Mouse (Mus musculus) MN1 (cell line): ENCODE data around the gene Gm19668.
"Not testable (repeated sequence)": the region's sequence is repeated elsewhere in the genome, so short reads cannot be mapped to it uniquely, and the experiment has no call there.

Experiments used
- DNase-seq: peaks from one replicate; pipeline ENCODE4 v3.0.0-alpha.2; 2016; ENCODE audit warnings: low spot score

Gm19668 gene

DNA sequence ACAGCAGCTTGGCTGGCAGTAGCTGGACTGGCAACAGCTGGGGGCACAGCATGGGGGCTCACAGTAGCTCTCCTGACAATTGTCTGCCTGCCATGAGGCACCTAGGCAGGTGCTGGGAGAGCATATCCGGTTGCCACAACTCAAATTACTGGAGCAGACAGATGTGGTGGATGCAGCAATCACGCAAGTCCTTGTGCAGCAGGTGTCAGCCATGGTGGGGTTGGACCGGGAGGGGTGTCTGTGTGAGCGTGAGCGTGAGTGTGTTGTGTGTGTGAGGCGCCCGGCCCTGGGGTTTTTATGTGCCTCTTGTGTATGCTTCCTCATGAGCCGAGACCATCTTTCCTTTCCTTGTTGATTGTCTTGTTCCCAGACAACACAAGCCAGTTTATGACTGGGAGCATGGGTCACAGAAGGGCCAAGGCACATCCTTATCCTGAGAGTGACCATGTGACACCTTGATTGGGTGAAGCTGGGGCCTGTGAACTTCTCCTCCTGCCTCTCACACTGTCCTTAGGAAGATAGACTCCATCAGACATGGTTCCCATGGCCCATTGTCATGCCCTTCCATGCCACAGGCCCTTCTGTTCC, at the start of gene Gm19668:
Gene Gm19668 (minus strand): TSS at position 213 of the 588 bp plus-strand sequence.
- DNase-seq = no peak

DNA sequence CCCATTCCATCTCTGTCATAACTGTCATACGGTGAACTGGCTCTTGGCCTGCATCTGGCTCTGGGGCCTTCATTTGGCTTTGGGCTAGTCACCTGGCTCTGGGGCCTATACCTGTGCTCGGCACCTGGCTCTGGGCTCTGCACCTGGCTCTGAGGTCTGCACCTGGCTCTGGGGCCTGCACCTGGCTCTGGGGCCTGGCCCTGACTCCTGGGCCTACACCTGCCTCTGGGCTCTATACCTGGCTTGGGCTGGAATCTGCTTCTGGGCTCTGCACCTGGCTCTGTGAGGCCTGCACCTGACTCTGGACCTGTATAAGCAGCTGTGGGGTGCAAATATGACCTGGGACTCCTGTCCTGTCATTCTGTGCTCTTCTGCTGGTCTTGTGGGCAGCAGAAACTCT, 48.6 kb upstream of the Gm19668 start:
- no peak for DNase-seq

DNA sequence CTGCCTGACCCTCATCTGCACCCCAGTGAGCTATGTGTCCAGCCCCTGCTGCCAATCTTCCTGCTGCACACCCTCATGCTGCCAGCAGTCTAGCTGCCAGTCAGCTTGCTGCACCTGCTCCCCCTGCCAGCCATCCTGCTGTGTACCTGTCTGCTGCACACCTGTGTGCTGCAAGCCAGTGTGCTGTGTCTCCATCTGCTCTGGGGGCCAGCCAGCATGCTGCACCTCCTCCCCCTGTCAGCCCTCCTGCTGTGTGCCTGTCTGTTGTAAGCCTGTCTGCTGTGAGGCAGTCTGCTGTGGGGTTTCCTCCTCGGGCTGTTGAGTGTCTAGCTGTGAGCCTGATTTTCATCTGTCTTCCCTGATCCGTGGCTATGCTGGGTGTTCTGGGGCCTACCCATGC, 48.0 kb upstream of the Gm19668 start:
- DNase-seq = no peak

DNA sequence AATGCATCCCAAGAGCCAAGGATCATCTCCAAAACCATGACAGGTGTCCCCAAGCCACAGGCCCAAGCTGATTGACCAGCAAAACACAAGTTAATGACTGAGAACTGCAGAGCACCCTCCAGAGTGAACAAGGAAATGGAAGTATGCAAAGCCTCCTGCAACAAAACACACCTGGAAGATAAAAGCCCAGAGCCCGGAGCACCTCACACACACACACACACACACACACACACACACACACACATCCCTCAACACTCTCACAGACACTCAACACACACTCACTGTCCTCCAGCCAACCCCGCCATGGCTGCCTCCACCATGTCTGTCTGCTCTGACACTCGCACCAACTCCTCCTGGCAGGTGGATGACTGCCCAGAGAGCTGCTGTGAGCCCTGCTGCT, 47.6 kb upstream of the Gm19668 start, which contains the start of gene Gm36176:
Gene Gm36176 (plus strand): TSS at position 301 of the 400 bp plus-strand sequence.
- no peak for DNase-seq

DNA sequence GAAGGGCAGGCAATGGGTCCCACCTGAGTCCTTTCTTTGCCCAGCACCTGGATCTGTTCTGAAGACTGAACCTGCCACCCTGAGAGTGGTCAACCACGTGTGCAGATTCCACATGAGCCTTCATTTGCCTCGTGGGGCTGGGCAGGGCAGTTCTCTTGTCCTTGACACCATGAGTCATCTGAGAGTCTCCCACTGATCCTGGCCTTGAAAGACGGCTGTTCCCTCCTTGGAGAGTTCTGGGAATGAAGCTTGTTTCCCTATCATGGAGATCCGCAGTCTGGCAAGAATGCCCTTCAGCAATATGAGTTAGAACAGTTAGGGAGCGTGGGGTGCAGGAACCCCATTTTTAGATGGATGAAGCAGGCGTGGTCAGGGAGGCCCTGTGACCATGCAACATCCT, 40.1 kb upstream of the Gm19668 start:
- DNase-seq = no peak

DNA sequence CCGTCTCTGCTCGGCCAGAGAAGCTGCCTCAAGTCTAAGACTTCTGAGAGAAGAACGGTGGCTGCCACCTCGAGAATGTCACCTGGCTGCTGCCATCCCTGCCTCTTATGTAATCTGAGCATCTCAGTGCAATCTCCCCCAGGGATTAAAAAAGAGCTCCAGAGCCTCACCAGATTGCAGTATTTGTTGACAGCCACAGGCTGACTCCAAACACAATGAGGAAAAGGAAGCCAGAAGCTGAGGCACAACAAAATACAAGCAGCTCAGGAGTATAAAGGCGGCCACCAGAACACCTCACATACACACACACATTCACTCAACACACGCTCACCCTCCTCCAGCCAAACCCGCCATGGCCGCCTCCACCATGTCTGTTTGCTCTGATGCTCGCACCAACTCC, 36.7 kb upstream of the Gm19668 start, which contains the start of gene Krtap10-10:
Gene Krtap10-10 (plus strand): TSS at position 301 of the 400 bp plus-strand sequence.
- no peak for DNase-seq

DNA sequence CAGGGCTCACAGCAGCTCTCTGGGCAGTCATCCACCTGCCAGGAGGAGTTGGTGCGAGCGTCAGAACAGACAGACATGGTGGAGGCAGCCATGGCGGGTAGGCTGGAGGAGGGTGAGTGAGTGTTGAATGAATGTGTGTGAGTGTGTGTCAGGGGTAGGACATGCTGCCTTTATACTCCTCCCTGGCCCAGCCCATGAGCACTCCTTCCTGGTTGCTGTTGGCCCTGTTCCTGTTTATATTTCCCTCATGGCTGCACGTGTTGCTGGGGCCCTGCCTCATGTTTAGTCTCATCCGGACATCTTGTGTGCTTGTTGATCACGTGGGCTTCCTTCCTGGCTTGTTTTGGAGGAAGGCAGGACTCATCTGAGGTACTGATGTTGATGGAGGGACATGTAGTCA, 28.0 kb upstream of the Gm19668 start, which contains the start of gene Krtap10-4:
Gene Krtap10-4 (minus strand): TSS at position 145 of the 400 bp plus-strand sequence.
- DNase-seq = peak; percentile 19

DNA sequence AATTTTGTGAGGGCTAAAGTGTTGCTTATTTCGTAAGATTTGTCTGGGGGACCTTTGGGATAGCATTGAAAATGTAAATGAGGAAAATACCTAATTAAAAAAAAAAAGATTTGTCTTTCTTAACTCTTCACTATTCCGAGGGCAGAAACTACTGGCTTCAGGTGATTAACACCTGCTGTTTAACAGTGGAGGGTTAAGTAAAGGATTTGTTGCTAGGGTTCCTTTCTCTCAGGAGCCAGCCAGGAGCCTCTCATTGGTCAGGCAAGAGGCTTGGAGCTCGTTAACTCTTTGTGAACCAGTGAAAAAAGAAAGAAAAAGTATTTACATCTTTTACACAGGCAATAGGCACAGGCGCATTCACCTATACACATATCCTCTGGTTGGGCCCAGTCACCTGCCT, 20.3 kb upstream of the Gm19668 start:
- DNase-seq = no peak

DNA sequence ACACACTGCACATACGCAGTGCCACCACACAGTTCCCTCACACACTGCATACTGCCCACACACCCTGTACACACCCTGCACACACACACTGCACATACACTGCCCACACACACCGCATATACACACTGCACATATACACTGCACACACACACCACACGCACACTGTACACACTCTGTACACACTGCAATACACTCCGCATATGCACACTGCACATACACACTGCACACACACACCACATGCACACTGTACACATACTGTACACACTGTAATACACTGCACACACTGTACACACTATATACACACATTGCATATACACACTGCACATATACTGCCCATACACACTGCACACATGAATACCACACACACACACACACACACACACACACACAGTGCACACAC, 19.6 kb upstream of the Gm19668 start:
- no peak for DNase-seq

DNA sequence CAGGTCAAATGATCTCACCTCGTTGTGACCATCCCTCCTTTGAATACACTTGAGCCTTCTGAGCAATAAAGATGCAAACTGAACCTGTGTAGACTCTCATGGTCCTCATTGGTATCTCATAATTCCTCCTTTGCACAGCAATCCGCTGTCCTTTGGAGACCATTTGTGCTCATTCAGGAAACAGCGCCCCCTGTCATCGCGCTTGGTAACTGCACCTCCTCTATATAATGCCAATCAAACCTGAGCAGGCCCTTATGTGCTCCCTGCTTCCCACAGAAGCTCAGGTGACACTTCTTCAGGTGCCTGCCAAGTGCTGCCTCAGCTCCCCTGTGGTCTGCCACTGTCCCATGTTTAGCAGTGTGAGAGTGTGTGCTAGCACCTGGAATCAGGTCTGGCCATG, 16.6 kb upstream of the Gm19668 start:
- DNase-seq = peak; percentile 57

DNA sequence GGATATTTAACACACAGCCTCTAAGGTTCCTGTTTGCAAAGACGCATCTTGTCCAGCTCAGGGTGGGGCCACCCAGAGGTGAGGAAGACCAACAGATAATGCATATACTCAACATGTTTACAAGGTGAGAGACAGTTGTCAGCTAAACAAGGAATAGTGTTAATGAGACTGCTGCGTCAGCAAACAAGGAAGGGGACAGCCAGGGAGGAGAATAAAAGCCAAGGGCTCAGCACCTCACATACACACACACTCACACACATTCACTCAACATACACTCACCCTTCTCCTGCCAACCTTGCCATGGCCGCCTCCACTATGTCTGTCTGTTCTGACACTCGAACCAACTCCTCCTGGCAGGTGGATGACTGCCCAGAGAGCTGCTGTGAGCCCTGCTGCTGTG, 15.4 kb upstream of the Gm19668 start, which contains the start of gene Gm2696:
Gene Gm2696 (plus strand): TSS at position 301 of the 400 bp plus-strand sequence.
- DNase-seq = no peak

DNA sequence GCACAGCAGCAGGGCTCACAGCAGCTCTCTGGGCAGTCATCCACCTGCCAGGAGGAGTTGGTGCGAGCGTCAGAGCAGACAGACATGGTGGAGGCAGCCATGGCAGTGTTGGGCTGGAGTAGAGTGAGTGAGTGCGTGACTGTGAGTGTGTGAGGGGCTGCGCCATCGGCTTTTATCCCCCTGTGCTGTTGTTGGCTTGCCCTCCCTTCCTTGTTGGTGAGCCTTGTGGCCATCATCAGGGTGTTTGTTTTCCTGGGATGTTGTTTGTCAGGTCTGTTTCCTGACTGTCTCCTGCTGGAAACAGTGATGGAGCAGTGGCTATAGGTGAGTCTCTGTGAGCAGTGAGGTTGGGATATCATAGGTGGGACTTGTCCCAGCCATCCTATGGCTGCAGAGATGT, 12.8 kb upstream of the Gm19668 start, which contains the start of gene Gm9507:
Gene Gm9507 (minus strand): TSS at position 101 of the 400 bp plus-strand sequence.
- DNase-seq = no peak

DNA sequence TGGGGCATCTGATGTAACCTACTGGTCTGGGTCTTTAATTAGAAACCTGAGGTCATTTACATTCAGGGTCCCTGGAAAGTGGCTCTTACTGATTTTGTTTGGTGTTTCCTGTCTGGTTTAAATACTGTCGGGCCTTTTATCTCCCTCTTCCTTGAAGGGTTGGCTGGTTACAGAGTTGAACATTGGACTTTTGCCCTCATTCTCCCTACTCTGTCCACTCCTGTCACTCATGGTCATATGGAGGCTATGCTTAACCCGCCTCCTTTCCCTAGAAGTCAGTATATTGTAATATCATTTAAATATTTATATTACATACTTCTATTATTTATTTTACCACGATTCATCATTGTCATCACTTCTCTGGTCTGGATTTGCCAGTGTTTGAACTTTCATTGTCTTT, 5.2 kb upstream of the Gm19668 start:
- no peak for DNase-seq

DNA sequence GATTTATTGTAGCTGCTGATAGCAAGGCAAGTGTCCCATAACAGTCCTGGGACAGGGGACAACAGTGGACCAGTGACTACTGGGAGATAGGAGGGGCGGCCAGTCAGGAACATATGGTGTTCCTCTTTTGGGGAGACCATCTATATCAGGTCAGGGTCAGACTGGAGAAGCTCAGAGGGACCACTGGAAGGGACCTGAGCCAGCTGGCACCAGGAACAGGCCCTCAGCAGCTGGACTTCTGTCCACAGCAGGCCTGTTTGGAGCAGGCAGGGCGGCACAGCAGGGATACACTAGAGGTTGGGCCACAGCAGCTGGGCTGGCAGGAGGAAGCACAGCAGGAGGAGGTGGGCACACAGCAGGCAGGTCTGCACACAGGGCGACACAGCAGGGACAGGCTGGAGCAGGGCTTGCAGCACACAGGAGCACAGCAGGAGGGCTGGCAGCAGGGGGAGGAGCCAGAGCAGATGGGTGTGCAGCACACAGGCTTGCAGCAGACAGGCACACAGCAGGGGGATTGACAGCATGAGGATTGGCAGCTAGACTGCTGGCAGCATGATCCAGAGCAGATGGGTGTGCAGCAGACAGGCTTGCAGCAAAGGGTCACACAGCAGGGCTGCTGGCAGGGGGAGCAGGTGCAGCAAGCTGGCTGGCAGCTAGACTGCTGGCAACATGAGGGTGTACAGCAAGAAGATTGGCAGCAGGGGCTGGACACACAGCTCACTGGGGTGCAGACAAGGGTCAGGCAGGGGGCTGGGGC, 591 bp downstream of the Gm19668 start:
- DNase-seq = not testable (repeated sequence)

DNA sequence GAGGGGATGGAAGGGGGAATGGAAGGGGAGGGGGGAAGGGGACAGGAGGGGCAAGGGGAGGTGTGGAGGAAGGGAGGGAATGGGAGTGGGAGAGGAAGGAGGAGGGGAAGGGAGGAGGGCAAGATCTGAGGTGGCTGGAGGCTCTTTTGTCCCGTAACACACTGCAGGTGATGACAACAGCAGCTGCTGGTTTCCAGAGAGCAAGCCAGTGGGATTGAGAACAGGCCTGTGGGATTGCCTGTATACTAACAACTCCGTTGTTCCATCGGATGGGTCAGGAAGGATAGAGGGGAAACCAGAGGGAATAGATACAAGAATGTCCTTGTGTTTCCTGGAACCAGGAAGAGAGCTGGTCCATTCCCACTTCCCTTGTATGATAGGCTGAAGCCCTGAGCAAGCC, 1.3 kb downstream of the Gm19668 start:
- no peak for DNase-seq

DNA sequence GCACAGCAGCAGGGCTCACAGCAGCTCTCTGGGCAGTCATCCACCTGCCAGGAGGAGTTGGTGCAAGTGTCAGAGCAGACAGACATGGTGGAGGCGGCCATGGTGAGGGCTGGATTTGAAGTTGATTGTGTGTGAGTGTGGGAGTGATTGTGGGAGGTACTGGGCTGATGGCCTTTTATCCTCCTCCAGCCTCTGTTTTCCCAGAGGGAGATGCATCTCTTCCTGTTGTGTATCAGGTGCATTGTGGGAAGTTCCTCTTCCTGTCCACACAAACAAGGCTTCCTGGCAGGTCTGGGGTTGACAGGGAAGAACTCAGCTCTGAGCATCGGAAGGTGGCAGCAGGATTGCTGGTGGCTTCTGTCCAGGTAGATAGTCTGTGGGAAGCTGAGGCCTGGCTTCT, 4.0 kb downstream of the Gm19668 start, which contains the start of gene Gm9639:
Gene Gm9639 (minus strand): TSS at position 101 of the 400 bp plus-strand sequence.
- no peak for DNase-seq

DNA sequence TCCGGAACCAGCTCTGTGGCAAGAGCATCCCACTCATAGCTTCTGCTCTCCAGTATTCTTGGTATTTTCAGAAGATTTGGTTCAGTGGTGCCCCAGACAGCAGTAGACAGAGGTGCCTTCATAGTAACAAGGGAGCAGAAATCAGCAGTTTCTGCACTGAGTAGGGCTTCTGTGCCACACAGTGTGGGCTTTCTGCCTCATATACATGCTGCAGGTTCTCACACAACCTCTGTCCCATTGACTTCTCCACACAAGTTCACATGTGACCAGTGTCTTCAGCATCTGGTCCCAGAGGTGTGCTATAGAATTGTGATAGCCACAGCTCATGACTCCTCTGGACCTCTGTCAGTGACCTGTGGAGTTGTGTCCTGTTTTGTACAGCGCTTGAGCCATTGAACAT, 10.3 kb downstream of the Gm19668 start:
- DNase-seq = no peak

DNA sequence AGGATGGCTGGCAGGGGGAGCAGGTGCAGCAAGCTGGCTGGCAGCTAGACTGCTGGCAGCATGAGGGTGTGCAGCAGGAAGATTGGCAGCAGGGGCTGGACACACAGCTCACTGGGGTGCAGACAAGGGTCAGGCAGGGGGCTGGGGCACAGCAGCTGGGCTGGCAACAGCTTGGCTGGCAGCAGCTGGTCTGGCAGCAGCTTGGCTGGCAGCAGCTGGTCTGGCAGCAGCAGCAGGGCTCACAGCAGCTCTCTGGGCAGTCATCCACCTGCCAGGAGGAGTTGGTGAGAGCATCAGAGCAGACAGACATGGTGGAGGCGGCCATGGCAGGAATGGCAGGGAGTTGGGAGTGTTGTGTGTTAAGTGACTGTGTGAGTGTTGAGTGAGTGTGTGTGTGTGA, 11.1 kb downstream of the Gm19668 start, which contains the start of gene Gm7137:
Gene Gm7137 (minus strand): TSS at position 325 of the 400 bp plus-strand sequence.
- DNase-seq = peak; percentile 42

DNA sequence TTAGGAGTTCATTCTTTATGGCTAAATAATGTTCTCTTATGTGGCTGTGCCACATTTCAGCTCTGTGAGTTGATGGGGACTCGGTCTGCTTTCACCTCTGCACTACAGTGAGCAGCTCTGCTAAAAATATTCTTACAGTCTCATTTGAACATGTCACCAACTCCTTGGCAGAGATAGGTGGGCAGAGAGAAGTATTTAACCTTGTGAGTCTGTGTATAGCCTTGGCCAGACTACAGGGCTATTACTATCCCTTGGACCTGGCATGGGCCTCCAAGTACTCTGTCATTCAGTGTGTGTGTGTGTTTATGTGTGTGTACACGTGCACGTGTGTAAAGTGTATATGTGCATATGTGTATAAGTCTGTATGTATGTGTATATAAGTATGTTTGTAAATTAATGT, 15.5 kb downstream of the Gm19668 start:
- DNase-seq = not testable (repeated sequence)

DNA sequence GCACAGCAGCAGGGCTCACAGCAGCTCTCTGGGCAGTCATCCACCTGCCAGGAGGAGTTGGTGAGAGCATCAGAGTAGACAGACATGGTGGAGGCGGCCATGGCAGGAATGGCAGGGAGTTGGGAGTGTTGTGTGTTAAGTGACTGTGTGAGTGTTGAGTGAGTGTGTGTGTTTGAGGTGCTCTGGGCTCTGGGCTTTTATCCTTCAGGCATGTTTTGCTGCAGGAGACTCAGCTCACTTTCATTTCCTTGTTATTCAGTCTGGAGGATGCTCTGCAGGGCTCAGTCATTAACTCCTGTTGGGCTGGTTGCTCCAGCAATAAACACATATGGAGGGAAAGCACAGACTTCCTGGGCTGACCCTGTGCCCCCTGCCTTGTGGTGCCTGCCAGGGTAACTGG, 16.5 kb downstream of the Gm19668 start, which contains the start of gene Gm3250:
Gene Gm3250 (minus strand): TSS at position 101 of the 400 bp plus-strand sequence.
- DNase-seq = not testable (repeated sequence)

DNA sequence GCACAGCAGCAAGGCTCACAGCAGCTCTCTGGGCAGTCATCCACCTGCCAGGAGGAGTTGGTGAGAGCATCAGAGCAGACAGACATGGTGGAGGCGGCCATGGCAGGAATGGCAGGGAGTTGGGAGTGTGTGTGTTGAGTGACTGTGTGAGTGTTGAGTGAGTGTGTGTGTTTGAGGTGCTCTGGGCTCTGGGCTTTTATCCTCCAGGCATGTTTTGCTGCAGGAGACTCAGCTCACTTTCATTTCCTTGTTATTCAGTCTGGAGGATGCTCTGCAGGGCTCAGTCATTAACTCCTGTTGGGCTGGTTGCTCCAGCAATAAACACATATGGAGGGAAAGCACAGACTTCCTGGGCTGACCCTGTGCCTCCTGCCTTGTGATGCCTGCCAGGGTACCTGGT, 22.1 kb downstream of the Gm19668 start, which contains the start of gene Gm7138:
Gene Gm7138 (minus strand): TSS at position 101 of the 400 bp plus-strand sequence.
- DNase-seq = not testable (repeated sequence)

DNA sequence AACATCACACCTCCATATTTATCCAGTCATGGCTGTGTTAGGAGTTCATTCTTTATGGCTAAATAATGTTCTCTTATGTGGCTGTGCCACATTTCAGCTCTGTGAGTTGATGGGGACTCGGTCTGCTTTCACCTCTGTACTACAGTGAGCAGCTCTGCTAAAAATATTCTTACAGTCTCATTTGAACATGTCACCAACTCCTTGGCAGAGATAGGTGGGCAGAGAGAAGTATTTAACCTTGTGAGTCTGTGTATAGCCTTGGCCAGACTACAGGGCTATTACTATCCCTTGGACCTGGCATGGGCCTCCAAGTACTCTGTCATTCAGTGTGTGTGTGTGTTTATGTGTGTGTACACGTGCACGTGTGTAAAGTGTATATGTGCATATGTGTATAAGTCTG, 26.8 kb downstream of the Gm19668 start:
- not testable (repeated sequence) for DNase-seq

DNA sequence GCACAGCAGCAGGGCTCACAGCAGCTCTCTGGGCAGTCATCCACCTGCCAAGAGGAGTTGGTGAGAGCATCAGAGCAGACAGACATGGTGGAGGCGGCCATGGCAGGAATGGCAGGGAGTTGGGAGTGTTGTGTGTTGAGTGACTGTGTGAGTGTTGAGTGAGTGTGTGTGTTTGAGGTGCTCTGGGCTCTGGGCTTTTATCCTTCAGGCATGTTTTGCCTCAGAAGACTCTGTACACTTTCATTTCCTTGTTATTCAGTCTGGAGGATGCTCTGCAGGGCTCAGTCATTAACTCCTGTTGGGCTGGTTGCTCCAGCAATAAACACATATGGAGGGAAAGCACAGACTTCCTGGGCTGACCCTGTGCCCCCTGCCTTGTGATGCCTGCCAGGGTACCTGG, 27.7 kb downstream of the Gm19668 start, which contains the start of gene Gm3238:
Gene Gm3238 (minus strand): TSS at position 101 of the 400 bp plus-strand sequence.
- not testable (repeated sequence) for DNase-seq
